8 mouse cellular contexts compared by ENCODE assay signal in the genomic region with DNA sequence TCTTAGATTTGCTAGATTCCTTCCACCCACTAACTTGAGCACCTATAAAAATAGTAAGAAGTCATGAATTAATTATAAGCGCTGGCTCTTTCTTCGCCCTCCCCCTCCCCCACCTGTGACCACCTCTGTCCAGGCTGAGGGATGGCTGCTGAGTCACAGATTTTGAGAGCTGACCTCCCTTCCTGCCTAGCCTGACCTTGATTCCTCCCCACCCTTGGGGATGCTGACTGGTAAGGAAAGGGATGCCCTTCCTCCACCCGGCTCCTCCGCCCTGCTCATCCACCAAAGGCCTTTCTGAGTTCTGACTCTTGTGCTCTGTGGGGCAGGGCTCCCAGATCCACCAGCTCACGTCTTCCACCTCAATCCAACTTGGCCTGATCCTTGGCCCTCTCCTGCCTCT. TPM values are rescaled to one million over a fixed set of nuclear protein-coding genes. Genes with fewer than 3 reads are reported as not detected.
DNase-seq lines count a peak whose midpoint lies in the region; ATAC-seq lines count a peak whose summit lies in the region.

No protein-coding gene starts in this region.

- peaks cover 28% of the 10 kb centered on the region for H3K27me3 ChIP-seq in heart, embryonic 13.5 days (replicated peaks)
- no peaks in the 10 kb centered on the region for H3K27me3 ChIP-seq in embryonic facial prominence, embryonic 12.5 days

- DNase-seq in heart, postnatal 10 days, result no peak
- peak; percentile 53 for DNase-seq in 3134 (ENCODE audit: extremely low read depth, insufficient read length, low spot score)
- peak; percentile 42 to 47 for DNase-seq in kidney, postnatal 36 days
- no peak for DNase-seq in ovary, postnatal 36 days (ENCODE audit: low spot score)
- no peak for DNase-seq in gastrocnemius, postnatal 36 days
- no peak for DNase-seq in spleen, postnatal 4 days (ENCODE audit: low spot score in 2 of 2)

- no peaks in the 10 kb centered on the region for H3K36me3 ChIP-seq in heart, embryonic 13.5 days
- no peaks in the 10 kb centered on the region for H3K36me3 ChIP-seq in embryonic facial prominence, embryonic 12.5 days

- H3K9ac ChIP-seq in heart, embryonic 13.5 days, result peak overlapping the region; percentile 89
- H3K9ac ChIP-seq in embryonic facial prominence, embryonic 12.5 days, result no peak overlapping the region; the same call in 1 of the 2 replicates

- no peak overlapping the region for H3K4me3 ChIP-seq in heart, embryonic 13.5 days
- no peak overlapping the region for H3K4me3 ChIP-seq in embryonic facial prominence, embryonic 12.5 days

- no peak for ATAC-seq in heart, embryonic 13.5 days (ENCODE audit: extremely low read depth, insufficient number of reproducible peaks, low FRiP score, low TSS enrichment)
- no peak for ATAC-seq in embryonic facial prominence, embryonic 12.5 days (ENCODE audit: insufficient number of reproducible peaks, insufficient read depth, low FRiP score, low TSS enrichment)

- peaks cover 33% of the 10 kb centered on the region for H3K4me1 ChIP-seq in heart, embryonic 13.5 days
- H3K4me1 ChIP-seq in embryonic facial prominence, embryonic 12.5 days, result peaks cover 38% of the 10 kb centered on the region

- WGBS in heart, embryonic 13.5 days, result 72% methylated on average over 5 of the region's 5 CpGs
- WGBS in embryonic facial prominence, embryonic 12.5 days, result 57% methylated on average over 5 of the region's 5 CpGs

- no peaks in the 10 kb centered on the region for H3K9me3 ChIP-seq in heart, embryonic 13.5 days
- no peaks in the 10 kb centered on the region for H3K9me3 ChIP-seq in embryonic facial prominence, embryonic 12.5 days

- peak overlapping the region; percentile 50; the same call in 1 of the 2 replicates for H3K27ac ChIP-seq in heart, embryonic 13.5 days (replicated peaks)
- no peak overlapping the region for H3K27ac ChIP-seq in embryonic facial prominence, embryonic 12.5 days

- intact Hi-C loops in heart, postnatal 10 days (cut with DNase I), result no loop called here
- intact Hi-C loops in gastrocnemius, postnatal 36 days (cut with DNase I), result no loop called here

- H3K4me2 ChIP-seq in heart, embryonic 13.5 days, result peak overlapping the region; percentile 83
- 0 out of 2 replicates have a peak overlapping the region, but pooled peaks have one; percentile 76 for H3K4me2 ChIP-seq in embryonic facial prominence, embryonic 12.5 days (replicated peaks)

RNA-seq across cellular contexts. Expression of a gene that starts 2.9 kb away (rescaled TPM):
- polyA plus RNA-seq in heart, embryonic 13.5 days (2015; fragmentation: Nextera tagmentation; extraction: Ambion mirVana), result 6.7 and 7.4 TPM in 2 replicates
- 10 to 100 TPM; 13.9 to 16.8 TPM for total RNA-seq in heart, postnatal 10 days (2021)
- polyA plus RNA-seq in embryonic facial prominence, embryonic 12.5 days (2016; fragmentation: Nextera tagmentation; extraction: Ambion mirVana), result 19.7 and 20.6 TPM in 2 replicates
- 1 to 10 TPM; 2.1 to 2.6 TPM for total RNA-seq in gastrocnemius, postnatal 36 days (2021)

RNA-seq across cellular contexts. Expression of a gene that starts 17.0 kb away (rescaled TPM):
- 6.8 and 7.0 TPM in 2 replicates for polyA plus RNA-seq in heart, embryonic 13.5 days (2015; fragmentation: Nextera tagmentation; extraction: Ambion mirVana)
- 1 to 10 TPM; 6.9 to 7.1 TPM for total RNA-seq in heart, postnatal 10 days (2021)
- 7.7 and 7.9 TPM in 2 replicates for polyA plus RNA-seq in embryonic facial prominence, embryonic 12.5 days (2016; fragmentation: Nextera tagmentation; extraction: Ambion mirVana)
- 1 to 10 TPM; 2.0 TPM for total RNA-seq in gastrocnemius, postnatal 36 days (2021)

RNA-seq across cellular contexts. Expression of a gene that starts 19.0 kb away (rescaled TPM):
- polyA plus RNA-seq in heart, embryonic 13.5 days (2015; fragmentation: Nextera tagmentation; extraction: Ambion mirVana), result 173 and 184 TPM in 2 replicates
- total RNA-seq in heart, postnatal 10 days (2021), result 100 to 1,000 TPM; 144 to 150 TPM
- polyA plus RNA-seq in embryonic facial prominence, embryonic 12.5 days (2016; fragmentation: Nextera tagmentation; extraction: Ambion mirVana), result 170 and 181 TPM in 2 replicates
- 10 to 100 TPM; 86.7 to 98.5 TPM for total RNA-seq in gastrocnemius, postnatal 36 days (2021)

RNA-seq across cellular contexts. Expression of a gene that starts 35.2 kb away (rescaled TPM):
- 1,581 and 1,838 TPM in 2 replicates for polyA plus RNA-seq in heart, embryonic 13.5 days (2015; fragmentation: Nextera tagmentation; extraction: Ambion mirVana)
- total RNA-seq in heart, postnatal 10 days (2021), result 1,000 to 10,000 TPM; 1,980 to 2,006 TPM
- polyA plus RNA-seq in embryonic facial prominence, embryonic 12.5 days (2016; fragmentation: Nextera tagmentation; extraction: Ambion mirVana), result 867 and 893 TPM in 2 replicates
- total RNA-seq in gastrocnemius, postnatal 36 days (2021), result 100 to 1,000 TPM; 770 to 834 TPM

RNA-seq across cellular contexts. Expression of a gene that starts 35.3 kb away (rescaled TPM):
- 8.8 and 12.1 TPM in 2 replicates for polyA plus RNA-seq in heart, embryonic 13.5 days (2015; fragmentation: Nextera tagmentation; extraction: Ambion mirVana)
- total RNA-seq in heart, postnatal 10 days (2021), result 10 to 100 TPM; 22.7 to 26.7 TPM
- 24.5 and 26.1 TPM in 2 replicates for polyA plus RNA-seq in embryonic facial prominence, embryonic 12.5 days (2016; fragmentation: Nextera tagmentation; extraction: Ambion mirVana)
- total RNA-seq in gastrocnemius, postnatal 36 days (2021), result 10 to 100 TPM; 12.7 to 12.9 TPM

Comparison
In these comparisons a context has a peak if more than half of its experiments do, and no peak if none do; other contexts are left out.
1. DNase-seq: peak in 3134 (single experiment) and kidney, postnatal 36 days (2 of 2); none in heart, postnatal 10 days (0 of 2), ovary, postnatal 36 days (single experiment), gastrocnemius, postnatal 36 days (0 of 2) and spleen, postnatal 4 days (0 of 2).
2. RNA of a gene that starts 2.9 kb away (total RNA-seq): 13.9 to 16.8 TPM in heart, postnatal 10 days; 2.1 to 2.6 TPM in gastrocnemius, postnatal 36 days; every median in the first group is over 4 times any median in the second.